Mouse (Mus musculus) bone marrow, adult 2 months (tissue): Measurements from ENCODE around the gene Sirt2.

Source experiments
- CTCF ChIP-seq: fragments of 200-500 bp; IDR thresholded peaks from 2 replicates; pipeline ENCODE4 v1.5.1; 2011; ENCODE audit warnings: low read length, control low read depth; ENCODE audit not compliant: control insufficient read depth, insufficient read depth
- POLR2A ChIP-seq: fragments of 200-500 bp; IDR thresholded peaks from 2 replicates; pipeline ENCODE4 v1.6.1; 2011; ENCODE audit warnings: low read depth, mild to moderate bottlenecking, control low read depth, low read length, borderline replicate concordance; ENCODE audit not compliant: control insufficient read depth

DNA sequence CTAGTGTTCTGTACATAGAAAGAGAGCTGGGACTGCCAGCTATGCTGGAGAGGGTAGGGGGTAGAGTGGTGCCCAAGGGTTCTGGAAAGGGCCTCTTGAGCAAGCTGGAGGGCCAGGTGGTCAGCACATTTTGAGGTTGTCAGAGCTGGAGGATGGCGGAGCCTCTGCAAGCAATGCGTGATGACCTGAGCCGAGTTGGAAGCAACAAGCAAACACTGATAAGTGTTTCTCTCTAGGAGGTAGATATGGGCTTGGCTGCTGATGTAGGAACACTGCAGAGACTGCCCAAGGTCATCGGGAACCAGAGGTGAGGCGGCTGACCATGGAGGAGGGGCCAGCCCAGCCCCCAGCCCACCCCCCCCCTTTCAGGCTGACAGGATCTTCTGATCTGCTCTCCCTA, 64.4 kb downstream of the Sirt2 start:
- no peak for TF ChIP-seq POLR2A
- TF ChIP-seq CTCF: no peak
